Mouse (Mus musculus): ENCODE measurements around the gene Traf7. TPM values are rescaled to one million over a fixed set of nuclear protein-coding genes. Genes with fewer than 3 reads are reported as not detected.
A peak's percentile ranks its signal among the peaks of the same experiment; 100 is the strongest.

Traf7 gene
- total RNA-seq, 1 experiment, result 149 TPM

DNA sequence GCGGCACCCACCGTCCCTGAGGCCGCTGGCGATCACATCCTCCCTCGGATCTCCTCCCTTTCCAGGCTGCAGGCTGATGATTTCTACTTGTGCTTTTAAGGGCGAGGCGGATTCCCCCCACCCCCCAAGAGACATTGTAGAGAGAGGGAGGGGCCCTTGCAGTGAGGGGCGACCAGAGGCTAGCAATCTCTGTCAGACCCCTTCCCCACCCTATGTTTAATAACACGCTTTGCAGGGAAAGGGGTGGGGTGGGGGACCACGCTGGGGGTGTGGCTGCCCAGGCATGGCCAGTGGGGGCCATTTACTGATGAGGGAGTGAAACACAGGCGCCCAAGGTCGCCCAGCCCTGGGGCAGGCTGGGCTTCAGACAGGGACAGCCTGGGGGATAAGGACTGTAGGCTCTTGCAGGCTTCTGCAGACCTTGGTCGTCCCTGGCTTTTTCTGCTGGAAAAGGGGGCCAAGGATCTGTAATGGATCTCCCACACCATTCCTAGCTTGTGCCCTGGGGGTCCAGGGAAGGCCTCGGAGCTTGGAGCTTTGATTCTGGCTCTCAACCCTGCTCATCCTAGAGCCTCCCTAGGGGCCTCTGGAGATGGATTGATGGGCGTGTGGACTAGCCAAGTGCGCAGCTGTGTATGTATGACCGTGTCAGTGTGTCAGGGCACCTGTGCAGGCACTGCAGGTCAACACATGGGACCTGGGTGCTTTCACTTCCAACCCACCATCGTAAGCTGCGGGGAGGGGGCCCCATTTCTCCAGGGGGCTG lies 38.3 kb downstream of the Traf7 start:
- no peak for DNase-seq (ENCODE audit: low read depth, low spot score)
- no peak for TF ChIP-seq MAFK (IDR thresholded peaks at IDR 0.05; ENCODE audit: insufficient read depth, low read depth, low read length)
- TF ChIP-seq ZC3H11A (IDR thresholded peaks at IDR 0.05; ENCODE audit: borderline replicate concordance, low read depth, low read length), result no peak
- no peak for TF ChIP-seq ZNF384 (IDR thresholded peaks at IDR 0.05; ENCODE audit: low read depth, low read length)
- Histone ChIP-seq H3K9ac (ENCODE audit: insufficient read depth, low read depth, low read length, poor library complexity, severe bottlenecking) (peak overlapping the region; percentile 78; the same call in 1 of the 2 replicates), H3K36me3 (ENCODE audit: control insufficient read depth, insufficient read depth, low read length, poor library complexity, severe bottlenecking) (no peaks in the 10 kb centered on the region), H3K27ac (ENCODE audit: insufficient read depth, low read depth, low read length, poor library complexity, severe bottlenecking) (no peak overlapping the region), H3K4me3 (ENCODE audit: insufficient read depth in 1 of 2, low read depth in 1 of 2, low read length in 2 of 2, poor library complexity in 1 of 2, severe bottlenecking in 1 of 2) (peak overlapping the region; percentile 87 to 92; a peak in 3 of 4 replicates), H3K4me1 (ENCODE audit: control insufficient read depth in 2 of 2, insufficient read depth in 2 of 2, low read length in 2 of 2, poor library complexity in 1 of 2) (peaks cover 4 to 9% of the 10 kb centered on the region in 2 experiments; a peak in 3 of 4 replicates), H3K9me3 (ENCODE audit: control insufficient read depth, insufficient read depth, low read depth, low read length) (no peaks in the 10 kb centered on the region)
- in situ Hi-C loops (cut with MboI; ENCODE audit: low sequenced_read_pairs in 2 of 2, unreplicated experiment in 2 of 2), result no loop called here

DNA sequence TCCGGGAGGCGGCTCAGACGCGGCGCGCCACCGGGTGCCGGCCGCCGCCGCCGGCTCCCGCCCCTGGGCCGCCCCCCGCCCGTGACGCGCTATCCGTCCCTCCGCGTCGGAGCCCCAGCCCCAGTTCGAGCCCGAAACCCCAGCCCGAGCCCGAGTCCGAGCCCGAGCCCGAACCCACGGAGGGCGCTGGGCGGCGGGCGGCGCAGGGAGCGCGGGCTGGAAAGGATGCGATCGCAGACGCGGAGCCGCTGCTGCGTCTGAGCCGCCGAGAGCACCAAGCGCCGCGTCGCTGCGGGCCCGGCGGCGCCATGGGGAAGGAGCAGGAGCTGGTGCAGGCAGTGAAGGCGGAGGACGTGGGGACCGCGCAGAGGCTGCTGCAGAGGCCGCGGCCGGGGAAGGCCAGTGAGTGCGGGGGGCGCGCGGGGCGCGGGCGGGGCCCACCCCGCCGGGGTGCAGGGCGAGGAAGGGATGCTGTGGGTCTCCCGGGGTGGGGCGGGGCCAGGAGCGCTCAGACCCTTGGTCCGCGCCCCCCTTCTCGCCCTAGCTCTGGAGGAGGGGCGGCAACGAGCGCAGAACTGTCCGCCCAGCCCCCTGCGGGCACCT lies 39.0 kb downstream of the Traf7 start:
- no peaks in the 10 kb centered on the region for H3K36me3 ChIP-seq (ENCODE audit: control insufficient read depth, insufficient read depth, low read length, poor library complexity, severe bottlenecking)
- H3K4me1 ChIP-seq (ENCODE audit: control insufficient read depth in 2 of 2, insufficient read depth in 2 of 2, low read length in 2 of 2, poor library complexity in 1 of 2), result peaks cover 4 to 9% of the 10 kb centered on the region in 2 experiments; a peak in 3 of 4 replicates
- in situ Hi-C loops (cut with MboI; ENCODE audit: low sequenced_read_pairs in 2 of 2, unreplicated experiment in 2 of 2), result no loop called here
- H3K9ac ChIP-seq (ENCODE audit: insufficient read depth, low read depth, low read length, poor library complexity, severe bottlenecking), result peak overlapping the region; percentile 78
- no peak overlapping the region for H3K27ac ChIP-seq (ENCODE audit: insufficient read depth, low read depth, low read length, poor library complexity, severe bottlenecking)
- TF ChIP-seq ZC3H11A (IDR thresholded peaks at IDR 0.05; ENCODE audit: borderline replicate concordance, low read depth, low read length) (no peak), MAFK (IDR thresholded peaks at IDR 0.05; ENCODE audit: insufficient read depth, low read depth, low read length) (no peak), CHD2 (IDR thresholded peaks at IDR 0.05; ENCODE audit: low read depth, low read length) (no peak), HCFC1 (IDR thresholded peaks at IDR 0.05; ENCODE audit: borderline replicate concordance, insufficient read depth, low read length) (no peak), ZNF384 (IDR thresholded peaks at IDR 0.05; ENCODE audit: low read depth, low read length) (no peak)
- no peaks in the 10 kb centered on the region for H3K9me3 ChIP-seq (ENCODE audit: control insufficient read depth, insufficient read depth, low read depth, low read length)
- peak overlapping the region; percentile 87 to 92 for H3K4me3 ChIP-seq (ENCODE audit: insufficient read depth in 1 of 2, low read depth in 1 of 2, low read length in 2 of 2, poor library complexity in 1 of 2, severe bottlenecking in 1 of 2)
- DNase-seq (ENCODE audit: low read depth, low spot score), result no peak

DNA sequence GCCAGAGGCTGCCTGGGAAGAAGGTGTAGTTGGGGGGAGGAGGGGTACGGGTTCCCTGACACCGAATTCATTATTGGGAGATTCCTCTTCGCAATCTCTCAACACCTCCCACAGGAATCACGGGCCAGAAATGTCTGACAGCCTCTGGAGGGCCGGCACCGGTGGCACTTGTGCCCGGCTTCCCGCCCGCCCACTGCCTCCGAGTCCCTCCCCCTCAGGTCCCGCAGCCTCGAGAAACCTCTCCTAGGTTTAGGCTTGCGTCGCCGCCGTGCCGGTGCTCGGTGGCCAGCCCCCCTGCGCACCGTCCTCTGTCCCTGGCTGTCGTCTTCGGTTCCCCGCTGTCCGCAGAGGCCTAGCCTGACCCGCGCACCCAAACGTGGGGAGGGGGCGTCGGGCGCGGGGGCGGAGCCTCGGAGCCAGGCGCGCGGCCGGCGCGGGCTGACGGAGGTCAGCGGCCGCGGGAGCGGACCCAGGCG lies 39.5 kb downstream of the Traf7 start, which contains the start of gene Caskin1:
Caskin1 (plus strand) TSS at position 416 of the 476 bp plus-strand sequence.
- no peak for TF ChIP-seq ZC3H11A (IDR thresholded peaks at IDR 0.05; ENCODE audit: borderline replicate concordance, low read depth, low read length)
- no peak for TF ChIP-seq MAFK (IDR thresholded peaks at IDR 0.05; ENCODE audit: insufficient read depth, low read depth, low read length)
- no peak for TF ChIP-seq HCFC1 (IDR thresholded peaks at IDR 0.05; ENCODE audit: borderline replicate concordance, insufficient read depth, low read length)
- no peak for TF ChIP-seq CHD2 (IDR thresholded peaks at IDR 0.05; ENCODE audit: low read depth, low read length)
- TF ChIP-seq ZNF384 (IDR thresholded peaks at IDR 0.05; ENCODE audit: low read depth, low read length), result no peak
- H3K27ac ChIP-seq (ENCODE audit: insufficient read depth, low read depth, low read length, poor library complexity, severe bottlenecking), result no peak within 1 kb of the TSS
- in situ Hi-C loops (cut with MboI; ENCODE audit: low sequenced_read_pairs in 2 of 2, unreplicated experiment in 2 of 2), result no loop called here

DNA sequence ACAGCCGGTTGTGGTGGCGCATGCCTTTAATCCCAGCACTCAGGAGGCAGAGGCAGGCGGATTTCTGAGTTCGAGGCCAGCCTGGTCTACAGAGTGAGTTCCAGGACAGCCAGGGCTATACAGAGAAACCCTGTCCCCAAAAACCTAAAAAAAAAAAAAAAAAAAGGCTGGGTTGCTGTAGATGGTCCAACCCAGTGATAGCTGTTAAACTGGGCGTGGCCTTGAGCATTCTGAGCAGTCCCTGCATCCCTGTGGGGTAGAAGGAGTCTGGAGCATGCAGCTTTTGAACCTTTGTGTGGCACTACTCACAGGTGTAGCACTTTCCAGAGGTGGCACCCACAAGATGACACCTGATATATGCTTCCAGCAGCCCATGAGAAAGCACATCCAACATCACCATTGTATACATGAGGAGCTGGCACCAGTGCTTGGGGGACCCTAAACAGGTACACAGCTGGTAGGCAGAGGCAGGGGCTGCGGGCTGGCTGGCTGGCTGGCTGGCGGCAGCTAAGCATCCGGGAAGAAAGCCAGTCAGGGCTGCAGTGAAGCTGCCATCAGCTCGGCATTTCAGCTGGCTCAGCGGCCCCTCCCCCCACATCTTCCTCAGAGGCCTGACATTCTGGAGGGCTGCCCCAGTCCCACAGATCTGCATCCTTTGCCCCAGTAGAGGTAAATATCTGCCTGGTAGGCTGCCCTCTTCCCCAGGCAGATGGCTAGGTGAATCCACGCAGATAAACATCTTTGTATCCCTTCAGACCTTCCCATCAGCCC lies 42.5 kb downstream of the Traf7 start:
- no peak overlapping the region for H3K4me3 ChIP-seq (ENCODE audit: insufficient read depth in 1 of 2, low read depth in 1 of 2, low read length in 2 of 2, poor library complexity in 1 of 2, severe bottlenecking in 1 of 2)
- H3K27ac ChIP-seq (ENCODE audit: insufficient read depth, low read depth, low read length, poor library complexity, severe bottlenecking), result no peak overlapping the region; the same call in 1 of the 2 replicates
- no peak for DNase-seq (ENCODE audit: low read depth, low spot score)
- in situ Hi-C loops (cut with MboI; ENCODE audit: low sequenced_read_pairs in 2 of 2, unreplicated experiment in 2 of 2), result no loop called here
- no peaks in the 10 kb centered on the region for H3K9me3 ChIP-seq (ENCODE audit: control insufficient read depth, insufficient read depth, low read depth, low read length)
- no peak for TF ChIP-seq ZC3H11A (IDR thresholded peaks at IDR 0.05; ENCODE audit: borderline replicate concordance, low read depth, low read length)
- peak; percentile 73 for TF ChIP-seq MAFK (IDR thresholded peaks at IDR 0.05; ENCODE audit: insufficient read depth, low read depth, low read length)
- peak; percentile 57; the same call in 1 of the 2 replicates for TF ChIP-seq ZNF384 (IDR thresholded peaks at IDR 0.05; ENCODE audit: low read depth, low read length)
- H3K4me1 ChIP-seq (ENCODE audit: control insufficient read depth in 2 of 2, insufficient read depth in 2 of 2, low read length in 2 of 2, poor library complexity in 1 of 2), result peaks cover 4 to 8% of the 10 kb centered on the region in 2 experiments; a peak in 3 of 4 replicates
- no peaks in the 10 kb centered on the region for H3K36me3 ChIP-seq (ENCODE audit: control insufficient read depth, insufficient read depth, low read length, poor library complexity, severe bottlenecking)
- H3K9ac ChIP-seq (ENCODE audit: insufficient read depth, low read depth, low read length, poor library complexity, severe bottlenecking), result no peak overlapping the region

More for the DNA sequence above, 39.5 kb downstream of the Traf7 start, which contains the start of gene Caskin1:
- Histone ChIP-seq H3K4me3 (ENCODE audit: insufficient read depth in 1 of 2, low read depth in 1 of 2, low read length in 2 of 2, poor library complexity in 1 of 2, severe bottlenecking in 1 of 2) (peak within 1 kb of the TSS; percentile 87 to 92), H3K9me3 (ENCODE audit: control insufficient read depth, insufficient read depth, low read depth, low read length) (no peaks in the 10 kb centered on the region), H3K4me1 (ENCODE audit: control insufficient read depth in 2 of 2, insufficient read depth in 2 of 2, low read length in 2 of 2, poor library complexity in 1 of 2) (peaks cover 4 to 9% of the 10 kb centered on the region in 2 experiments; a peak in 3 of 4 replicates), H3K36me3 (ENCODE audit: control insufficient read depth, insufficient read depth, low read length, poor library complexity, severe bottlenecking) (no peaks in the 10 kb centered on the region), H3K9ac (ENCODE audit: insufficient read depth, low read depth, low read length, poor library complexity, severe bottlenecking) (peak within 1 kb of the TSS; percentile 78)
- no peak for DNase-seq (ENCODE audit: low read depth, low spot score)
